Mouse (Mus musculus): ENCODE data around the gene Aff1. TPM values are rescaled to one million over a fixed set of nuclear protein-coding genes. Genes with fewer than 3 reads are reported as not detected.

The Aff1 gene
- polyA plus RNA-seq, 1 experiment, result 16.8 TPM

GRCm38 (mm10) chr5:103724823-103725222 lies 32.6 kb downstream of the Aff1 start:
- DNase-seq, result no peak
- TF ChIP-seq CTCF (conservative IDR thresholded peaks at IDR 0.05; ENCODE audit: insufficient read depth, insufficient read length, low read depth, low read length) (no peak), POLR2A (IDR thresholded peaks at IDR 0.05; ENCODE audit: low read depth, low read length) (no peak)
- peaks cover 3% of the 10 kb centered on the region; the same call in 1 of the 2 replicates for H3K4me1 ChIP-seq (ENCODE audit: control insufficient read depth, insufficient read depth, low read length)
- no peaks in the 10 kb centered on the region for H3K27me3 ChIP-seq (replicated peaks; ENCODE audit: control insufficient read depth, insufficient read depth, low read length)
- 46% methylated on average over 3 of the region's 3 CpGs for WGBS
- H3K4me3 ChIP-seq (ENCODE audit: insufficient read depth, low read depth, low read length), result no peak overlapping the region
- H3K27ac ChIP-seq (ENCODE audit: insufficient read depth, low read depth, low read length), result peak overlapping the region; percentile 17
- H3K36me3 ChIP-seq (ENCODE audit: control insufficient read depth, insufficient read depth, low read length), result no peaks in the 10 kb centered on the region

- peak overlapping the region; percentile 17; the same call in 1 of the 2 replicates for H3K27ac ChIP-seq (ENCODE audit: insufficient read depth, low read depth, low read length)
- no peaks in the 10 kb centered on the region for H3K27me3 ChIP-seq (replicated peaks; ENCODE audit: control insufficient read depth, insufficient read depth, low read length)
- H3K36me3 ChIP-seq (ENCODE audit: control insufficient read depth, insufficient read depth, low read length), result no peaks in the 10 kb centered on the region
- TF ChIP-seq CTCF (conservative IDR thresholded peaks at IDR 0.05; ENCODE audit: insufficient read depth, insufficient read length, low read depth, low read length) (no peak), POLR2A (IDR thresholded peaks at IDR 0.05; ENCODE audit: low read depth, low read length) (no peak)
- no peak overlapping the region for H3K4me3 ChIP-seq (ENCODE audit: insufficient read depth, low read depth, low read length)
- no peaks in the 10 kb centered on the region for H3K4me1 ChIP-seq (ENCODE audit: control insufficient read depth, insufficient read depth, low read length)
- no peak for DNase-seq
- WGBS, result 71% methylated on average over 9 of the region's 9 CpGs
Observed at GRCm38 (mm10) chr5:103725268-103726149, 33.3 kb downstream of the Aff1 start.

- 67% methylated on average over 8 of the region's 8 CpGs for WGBS
- no peak overlapping the region for H3K4me3 ChIP-seq (ENCODE audit: insufficient read depth, low read depth, low read length)
- no peak for DNase-seq
- H3K36me3 ChIP-seq (ENCODE audit: control insufficient read depth, insufficient read depth, low read length), result no peaks in the 10 kb centered on the region
- H3K27ac ChIP-seq (ENCODE audit: insufficient read depth, low read depth, low read length), result no peak overlapping the region
- no peaks in the 10 kb centered on the region for H3K27me3 ChIP-seq (replicated peaks; ENCODE audit: control insufficient read depth, insufficient read depth, low read length)
- H3K4me1 ChIP-seq (ENCODE audit: control insufficient read depth, insufficient read depth, low read length), result no peaks in the 10 kb centered on the region
- no peak for TF ChIP-seq POLR2A (IDR thresholded peaks at IDR 0.05; ENCODE audit: low read depth, low read length)
- TF ChIP-seq CTCF (conservative IDR thresholded peaks at IDR 0.05; ENCODE audit: insufficient read depth, insufficient read length, low read depth, low read length), result no peak
Observed at GRCm38 (mm10) chr5:103726281-103726938, 34.2 kb downstream of the Aff1 start.

- H3K27ac ChIP-seq (ENCODE audit: insufficient read depth, low read depth, low read length), result no peak overlapping the region
- no peaks in the 10 kb centered on the region for H3K36me3 ChIP-seq (ENCODE audit: control insufficient read depth, insufficient read depth, low read length)
- no peaks in the 10 kb centered on the region for H3K27me3 ChIP-seq (replicated peaks; ENCODE audit: control insufficient read depth, insufficient read depth, low read length)
- no peak for DNase-seq
- no peak overlapping the region for H3K4me3 ChIP-seq (ENCODE audit: insufficient read depth, low read depth, low read length)
- 85% methylated on average over 4 of the region's 4 CpGs for WGBS
- no peaks in the 10 kb centered on the region for H3K4me1 ChIP-seq (ENCODE audit: control insufficient read depth, insufficient read depth, low read length)
- TF ChIP-seq CTCF (conservative IDR thresholded peaks at IDR 0.05; ENCODE audit: insufficient read depth, insufficient read length, low read depth, low read length), result no peak
- TF ChIP-seq POLR2A (IDR thresholded peaks at IDR 0.05; ENCODE audit: low read depth, low read length), result no peak
Observed at GRCm38 (mm10) chr5:103727777-103728395, 35.7 kb downstream of the Aff1 start.

- 89% methylated on average over 1 of the region's 1 CpGs for WGBS
- no peak for DNase-seq
- Histone ChIP-seq H3K27me3 (replicated peaks; ENCODE audit: control insufficient read depth, insufficient read depth, low read length) (no peaks in the 10 kb centered on the region), H3K4me1 (ENCODE audit: control insufficient read depth, insufficient read depth, low read length) (no peaks in the 10 kb centered on the region), H3K36me3 (ENCODE audit: control insufficient read depth, insufficient read depth, low read length) (no peaks in the 10 kb centered on the region), H3K27ac (ENCODE audit: insufficient read depth, low read depth, low read length) (no peak overlapping the region), H3K4me3 (ENCODE audit: insufficient read depth, low read depth, low read length) (no peak overlapping the region)
- TF ChIP-seq CTCF (conservative IDR thresholded peaks at IDR 0.05; ENCODE audit: insufficient read depth, insufficient read length, low read depth, low read length) (no peak), POLR2A (IDR thresholded peaks at IDR 0.05; ENCODE audit: low read depth, low read length) (no peak)
Observed at GRCm38 (mm10) chr5:103729225-103729624, 37.1 kb downstream of the Aff1 start.

- TF ChIP-seq CTCF (conservative IDR thresholded peaks at IDR 0.05; ENCODE audit: insufficient read depth, insufficient read length, low read depth, low read length) (no peak), POLR2A (IDR thresholded peaks at IDR 0.05; ENCODE audit: low read depth, low read length) (no peak)
- no peaks in the 10 kb centered on the region for H3K27me3 ChIP-seq (replicated peaks; ENCODE audit: control insufficient read depth, insufficient read depth, low read length)
- H3K36me3 ChIP-seq (ENCODE audit: control insufficient read depth, insufficient read depth, low read length), result no peaks in the 10 kb centered on the region
- peaks cover 6% of the 10 kb centered on the region for H3K4me1 ChIP-seq (ENCODE audit: control insufficient read depth, insufficient read depth, low read length)
- no peak overlapping the region for H3K27ac ChIP-seq (ENCODE audit: insufficient read depth, low read depth, low read length)
- 96% methylated on average over 1 of the region's 1 CpGs for WGBS
- no peak overlapping the region for H3K4me3 ChIP-seq (ENCODE audit: insufficient read depth, low read depth, low read length)
- DNase-seq, result no peak
Observed at GRCm38 (mm10) chr5:103730142-103730541, 38.0 kb downstream of the Aff1 start.

- Histone ChIP-seq H3K4me3 (ENCODE audit: insufficient read depth, low read depth, low read length) (no peak overlapping the region), H3K27ac (ENCODE audit: insufficient read depth, low read depth, low read length) (no peak overlapping the region), H3K4me1 (ENCODE audit: control insufficient read depth, insufficient read depth, low read length) (peaks cover 11% of the 10 kb centered on the region), H3K27me3 (replicated peaks; ENCODE audit: control insufficient read depth, insufficient read depth, low read length) (no peaks in the 10 kb centered on the region), H3K36me3 (ENCODE audit: control insufficient read depth, insufficient read depth, low read length) (no peaks in the 10 kb centered on the region)
- TF ChIP-seq CTCF (conservative IDR thresholded peaks at IDR 0.05; ENCODE audit: insufficient read depth, insufficient read length, low read depth, low read length) (no peak), POLR2A (IDR thresholded peaks at IDR 0.05; ENCODE audit: low read depth, low read length) (no peak)
- 34% methylated on average over 3 of the region's 3 CpGs for whole genome bisulfite sequencing
- DNase-seq, result no peak
Observed at GRCm38 (mm10) chr5:103730727-103731126, 38.6 kb downstream of the Aff1 start.

Measured in kidney, adult 2 months (tissue).